Mouse (Mus musculus) adrenal gland, adult 8-10 months (tissue): ENCODE data around the gene Wwp2. TPM values are rescaled to one million over a fixed set of nuclear protein-coding genes. Genes with fewer than 3 reads are reported as not detected.

ENCODE experiments used
- DNase-seq: peaks from one replicate; pipeline ENCODE4 v3.0.0; 2022
- total RNA-seq, 4 experiments: library from RNA; stranded (reverse); gene quantifications; 2 replicates each; pipeline ENCODE4 v1.2.4; 2022

Wwp2 gene
- total RNA-seq, 4 experiments from 2014 or later = 37.7 to 62.9 (median 50.9) TPM

- no peak for DNase-seq
Measured at GRCm38 (mm10) chr8:107435421-107435961, 674 bp upstream of the Wwp2 start.

DNA sequence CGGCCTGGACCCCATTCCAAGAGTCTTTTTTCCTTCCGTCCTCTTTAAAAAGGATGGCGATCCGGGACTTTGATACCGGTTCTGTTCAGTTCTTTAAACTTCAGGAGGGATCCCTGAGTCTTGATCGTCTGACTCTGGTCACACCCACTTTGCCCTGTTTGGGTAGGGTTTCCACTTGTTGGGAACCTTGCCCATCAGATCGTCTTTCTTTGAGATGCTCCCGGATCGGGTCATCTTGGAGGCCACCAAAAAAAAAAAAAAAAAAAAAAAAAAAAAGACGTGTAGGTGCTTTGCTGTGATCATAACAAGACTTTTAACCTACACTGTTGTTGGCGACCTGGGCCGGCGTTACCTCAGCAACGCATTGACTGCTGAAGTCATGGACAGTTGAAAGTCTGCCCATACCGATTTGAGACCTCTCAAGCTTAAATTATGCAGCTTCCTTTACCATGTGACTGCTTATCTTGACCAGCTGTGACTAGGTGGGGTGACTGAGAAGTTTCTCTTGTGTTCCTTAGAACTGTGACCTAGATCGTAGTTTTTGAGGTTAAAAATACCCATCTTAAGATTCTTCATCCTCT, 766 bp downstream of the Wwp2 start:
- DNase-seq = no peak

DNA sequence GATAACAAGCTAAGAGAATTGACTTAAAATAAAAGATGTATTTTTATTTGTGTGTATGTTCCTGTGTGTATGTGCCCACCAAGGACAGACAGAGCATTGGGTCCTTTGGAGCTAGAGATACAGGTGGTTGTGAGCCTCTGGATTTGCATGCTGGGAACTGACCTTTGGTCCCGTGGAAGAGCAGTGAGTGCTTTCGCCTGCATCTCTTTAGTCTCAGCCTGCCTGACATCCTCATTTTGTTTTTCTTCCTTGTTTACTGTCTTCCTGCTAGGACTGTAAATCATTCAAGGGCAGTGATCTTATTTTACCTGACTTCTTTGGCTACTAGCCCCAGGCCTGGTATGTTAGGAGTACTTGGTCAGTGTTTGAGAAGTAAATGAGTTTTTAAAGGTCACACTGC, 1.5 kb downstream of the Wwp2 start:
- DNase-seq = no peak

DNA sequence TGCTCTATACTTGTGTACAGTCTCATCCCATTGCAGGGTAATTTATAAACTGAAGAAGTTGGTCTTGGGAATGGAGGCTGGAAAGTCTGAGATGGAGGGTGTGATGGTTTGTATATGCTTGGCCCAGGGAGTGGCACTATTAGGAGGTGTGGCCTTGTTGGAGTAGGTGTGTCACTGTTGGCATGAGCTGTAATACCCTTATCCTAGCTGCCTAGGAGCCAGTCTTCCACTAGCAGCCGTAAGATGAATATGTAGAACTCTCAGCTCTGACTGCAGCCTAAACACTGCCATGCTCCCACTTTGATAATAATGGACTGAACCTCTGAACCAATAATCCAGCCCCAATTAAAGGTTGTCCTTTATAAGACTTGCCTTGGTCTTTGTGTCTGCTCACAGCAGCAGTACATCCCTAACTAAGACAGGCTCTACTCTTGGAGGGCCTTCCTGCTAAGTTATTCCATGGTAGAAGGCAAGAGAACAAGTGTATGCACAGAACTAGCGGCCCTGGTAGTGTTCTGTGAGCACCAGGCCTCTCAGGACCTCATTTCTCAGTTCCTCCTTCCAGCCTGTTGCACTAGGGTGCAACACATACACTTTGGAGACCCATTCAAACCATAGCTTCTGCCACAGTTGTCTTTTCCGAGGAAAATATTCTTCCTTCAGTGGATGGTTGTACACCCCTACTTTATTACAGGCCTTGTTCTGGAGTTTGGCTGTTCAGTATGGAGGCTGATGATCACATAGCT, 3.9 kb downstream of the Wwp2 start:
- no peak for DNase-seq

DNA sequence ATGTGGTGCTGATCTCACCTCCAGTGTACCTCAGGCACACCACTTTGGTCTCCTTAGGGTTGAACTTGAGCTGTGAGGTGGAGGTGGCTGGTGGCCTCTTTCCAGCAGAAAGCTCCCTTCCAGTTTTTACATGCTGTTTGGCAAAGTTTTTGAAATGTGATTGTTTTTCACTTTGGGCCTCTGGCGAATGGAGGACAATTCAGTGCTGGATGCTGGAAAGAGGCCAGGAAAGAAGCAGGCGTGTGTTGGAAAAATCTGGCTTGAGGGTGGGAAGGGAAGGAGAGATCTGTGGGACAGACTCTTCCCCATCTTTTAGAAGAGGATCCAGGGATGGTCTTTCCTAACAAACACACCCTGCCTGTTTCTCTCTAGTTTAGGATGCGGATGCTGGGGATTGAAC, 8.5 kb downstream of the Wwp2 start:
- DNase-seq = no peak

DNA sequence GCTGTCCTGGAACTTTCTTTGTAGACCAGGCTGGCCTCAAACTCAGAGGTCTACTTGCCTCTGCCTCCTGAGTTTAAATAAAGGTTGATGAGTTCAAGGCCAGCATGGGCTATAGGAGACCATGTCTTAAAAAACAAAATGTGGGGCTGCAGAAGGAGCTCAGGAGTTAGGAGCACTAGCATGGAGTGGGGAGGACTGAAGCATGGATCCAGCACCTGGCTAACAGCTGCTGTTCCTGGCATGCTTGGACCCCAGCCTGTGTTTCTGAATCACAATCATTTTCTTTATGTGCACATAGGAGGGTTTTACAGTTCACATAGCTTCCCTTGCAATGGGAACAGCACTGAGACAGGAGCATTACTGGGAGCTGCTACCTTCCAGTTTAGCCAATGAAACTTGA, 11.5 kb downstream of the Wwp2 start:
- DNase-seq = no peak

GRCm38 (mm10) chr8:107448382-107448889, 12.3 kb downstream of the Wwp2 start:
- DNase-seq = no peak

GRCm38 (mm10) chr8:107449130-107449529, 13.0 kb downstream of the Wwp2 start:
- no peak for DNase-seq

DNA sequence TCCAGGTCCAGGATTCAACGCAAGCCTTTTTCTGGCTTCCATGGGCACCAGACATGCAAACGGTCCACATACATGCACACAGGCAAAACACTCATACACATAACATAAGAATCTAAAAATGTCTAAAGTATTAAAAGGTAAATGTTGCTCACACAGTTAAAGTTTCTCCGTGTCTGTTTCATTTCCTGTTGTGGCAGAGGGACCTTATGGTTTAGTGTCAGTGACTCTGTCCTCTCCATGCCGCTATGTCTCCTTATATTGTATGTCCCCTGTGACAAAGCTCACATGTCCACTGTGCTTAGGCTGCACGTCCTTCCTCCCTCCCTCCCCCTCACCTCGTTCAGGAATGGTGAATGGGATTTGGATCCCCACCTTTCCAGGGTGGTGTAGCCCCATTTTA, 13.5 kb downstream of the Wwp2 start:
- DNase-seq = no peak

DNA sequence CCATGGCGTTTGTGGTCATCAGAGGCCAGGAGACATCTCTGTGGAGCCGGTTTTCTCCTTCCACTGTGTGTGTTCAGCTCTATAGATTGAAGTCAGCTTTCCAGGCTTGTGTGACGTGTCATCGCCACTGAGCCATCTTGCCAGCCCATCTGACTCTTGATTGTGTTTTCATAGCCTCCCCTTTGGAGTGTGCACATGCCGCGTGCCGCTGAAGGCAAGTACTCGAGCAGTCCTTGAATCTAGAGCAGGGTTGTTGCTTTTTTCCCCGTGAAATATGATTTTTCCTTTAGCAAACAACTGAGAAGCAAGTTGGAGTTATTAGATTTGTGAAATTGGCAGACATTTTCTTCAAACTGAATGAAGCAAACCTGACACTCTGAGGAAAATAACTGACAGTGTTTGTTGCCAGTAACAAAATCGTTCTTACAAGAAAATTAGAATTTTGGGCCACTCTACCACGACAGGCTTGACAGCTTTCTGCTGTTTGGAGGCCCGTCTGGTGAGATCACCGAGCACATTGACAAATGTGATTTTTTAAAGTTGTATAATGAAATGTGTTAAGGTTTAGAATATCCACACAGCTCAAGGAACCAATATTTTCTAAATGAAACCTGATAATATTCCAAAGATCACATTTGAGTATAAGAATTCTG, 15.4 kb downstream of the Wwp2 start:
- no peak for DNase-seq

GRCm38 (mm10) chr8:107453386-107453785, 17.2 kb downstream of the Wwp2 start:
- no peak for DNase-seq

- DNase-seq = no peak
Measured at GRCm38 (mm10) chr8:107455268-107455667, 19.1 kb downstream of the Wwp2 start.

GRCm38 (mm10) chr8:107457725-107458124, 21.6 kb downstream of the Wwp2 start:
- peak; percentile 29 for DNase-seq

DNA sequence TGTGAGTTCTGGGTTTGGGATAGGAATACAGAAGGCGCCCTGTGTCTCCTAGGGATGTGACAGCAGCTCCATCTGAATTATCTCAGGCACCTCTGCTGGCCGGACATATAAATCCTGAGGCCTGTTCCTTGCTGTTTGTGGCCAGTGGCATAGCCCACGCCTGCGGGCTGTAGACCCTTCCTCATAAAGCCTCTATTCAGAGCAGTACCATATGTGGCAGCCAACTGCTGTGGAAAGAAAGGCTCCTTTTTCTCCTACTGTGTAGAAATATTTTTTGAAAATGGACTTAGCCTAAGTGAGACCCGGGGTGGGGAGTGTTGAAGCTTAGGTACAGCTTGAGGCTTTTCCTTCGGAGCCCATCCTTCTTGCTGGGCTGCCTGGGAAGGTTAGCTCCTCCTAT, 22.1 kb downstream of the Wwp2 start:
- no peak for DNase-seq

DNA sequence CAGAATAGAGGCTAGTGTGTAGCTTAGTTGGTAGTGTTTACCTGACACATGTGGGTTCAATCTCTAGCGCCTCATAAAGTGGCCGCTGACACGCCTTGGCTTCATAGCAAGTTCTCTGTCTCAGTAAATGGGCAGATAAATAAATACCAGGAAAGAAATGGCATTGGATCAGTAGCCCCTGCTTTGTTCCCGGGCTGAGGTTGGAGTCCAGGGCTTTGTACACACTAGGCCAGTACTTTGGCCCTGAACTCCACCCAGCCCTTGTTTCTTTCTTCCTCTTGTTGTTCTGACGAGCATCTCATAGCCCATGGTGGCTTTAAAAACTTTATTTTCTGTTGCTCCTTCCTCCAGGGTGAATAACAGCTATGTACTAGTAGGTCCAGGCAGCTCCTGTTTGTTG, 26.3 kb downstream of the Wwp2 start:
- no peak for DNase-seq

DNA sequence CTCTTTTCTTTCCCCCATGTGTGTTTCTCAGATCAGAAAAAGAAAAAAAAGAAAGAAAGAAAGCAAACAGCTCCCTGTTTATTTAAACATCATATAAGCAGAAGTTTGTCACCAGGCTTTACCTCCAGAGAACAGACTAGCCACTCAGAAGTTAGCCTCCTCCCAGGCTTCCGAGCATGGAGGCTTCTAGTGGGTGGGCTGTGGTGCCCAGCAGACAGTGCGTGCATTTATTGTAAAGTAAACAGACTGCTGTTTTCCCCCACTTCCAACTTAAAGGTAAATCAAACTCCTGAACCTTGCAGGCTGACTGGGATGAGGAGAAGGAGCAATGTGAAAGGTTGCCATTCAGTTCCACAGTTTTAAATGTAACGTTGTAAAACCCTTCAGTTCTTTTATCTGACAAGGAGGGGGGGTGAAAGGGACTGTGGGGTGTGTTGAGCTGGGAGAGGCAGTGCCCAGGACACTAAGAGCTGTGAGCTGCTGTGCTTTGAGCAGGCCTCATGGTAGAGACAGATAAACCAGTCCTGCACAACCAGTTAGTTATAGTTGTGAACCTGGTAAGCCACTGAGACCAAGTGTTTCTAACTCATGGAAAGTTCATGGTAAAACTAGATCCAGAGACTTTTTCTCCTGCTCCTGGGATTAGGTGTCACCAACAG, 29.3 kb downstream of the Wwp2 start:
- no peak for DNase-seq

DNA sequence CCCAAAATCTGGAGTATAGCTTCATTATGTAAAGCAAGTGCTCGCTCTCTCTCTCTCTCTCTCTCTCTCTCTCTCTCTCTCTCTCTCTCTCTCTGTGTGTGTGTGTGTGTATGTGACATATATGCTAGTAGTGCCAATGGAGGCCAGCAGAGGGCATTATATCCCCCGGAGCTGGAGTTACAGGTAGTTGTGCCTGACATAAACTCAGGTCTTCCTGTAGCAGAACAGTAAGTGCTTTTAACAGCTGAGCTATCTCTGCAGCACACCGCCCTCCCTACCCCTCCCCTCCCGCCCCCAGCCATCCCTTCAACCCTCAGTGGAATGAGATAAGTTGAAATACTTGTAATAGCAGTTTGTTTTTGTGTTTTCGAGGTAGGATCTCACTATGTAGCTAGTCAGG, 30.5 kb downstream of the Wwp2 start:
- DNase-seq = no peak

- DNase-seq = no peak
Measured at GRCm38 (mm10) chr8:107468811-107469302, 32.7 kb downstream of the Wwp2 start.

GRCm38 (mm10) chr8:107470302-107470701, 34.1 kb downstream of the Wwp2 start:
- no peak for DNase-seq

DNA sequence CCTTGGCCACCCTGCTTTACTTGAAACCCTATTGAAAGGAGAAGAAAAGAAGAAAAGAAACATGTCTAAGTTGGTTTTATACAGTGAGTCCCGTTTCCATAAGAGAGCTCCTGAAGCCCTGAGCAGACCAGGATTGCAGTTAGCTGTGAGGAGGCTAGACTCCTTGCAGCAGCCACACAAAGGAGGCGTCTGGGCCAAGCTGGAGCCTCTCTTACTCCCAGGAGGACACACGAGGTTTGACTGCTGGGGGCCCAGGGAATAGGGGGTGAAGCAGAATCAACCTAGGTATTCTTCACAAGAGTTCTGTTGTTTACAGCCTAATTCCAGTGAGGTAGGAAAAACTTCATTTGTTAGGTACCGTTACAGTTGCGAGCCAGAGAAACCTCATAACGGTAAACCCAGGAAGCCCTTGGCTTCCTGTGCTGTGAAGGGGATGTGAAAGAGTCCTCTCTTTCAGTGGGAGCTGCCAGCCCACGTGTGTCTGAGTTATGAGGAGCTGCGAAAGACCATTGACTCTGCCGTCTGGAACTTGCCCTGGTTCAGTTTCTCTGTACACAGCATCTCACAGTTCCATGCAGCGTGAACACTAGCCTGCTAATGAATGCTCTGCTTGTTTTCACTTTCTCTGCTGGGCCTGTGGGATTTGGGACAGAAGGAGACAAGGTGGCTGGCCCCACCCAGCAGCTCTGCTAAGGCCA, 36.4 kb downstream of the Wwp2 start:
- no peak for DNase-seq

- DNase-seq = no peak
Measured at GRCm38 (mm10) chr8:107473369-107473768, 37.2 kb downstream of the Wwp2 start.

- DNase-seq = no peak
Measured at GRCm38 (mm10) chr8:107475613-107476012, 39.4 kb downstream of the Wwp2 start.
